8 mouse cellular contexts compared by ENCODE assay signal in the genomic region with DNA sequence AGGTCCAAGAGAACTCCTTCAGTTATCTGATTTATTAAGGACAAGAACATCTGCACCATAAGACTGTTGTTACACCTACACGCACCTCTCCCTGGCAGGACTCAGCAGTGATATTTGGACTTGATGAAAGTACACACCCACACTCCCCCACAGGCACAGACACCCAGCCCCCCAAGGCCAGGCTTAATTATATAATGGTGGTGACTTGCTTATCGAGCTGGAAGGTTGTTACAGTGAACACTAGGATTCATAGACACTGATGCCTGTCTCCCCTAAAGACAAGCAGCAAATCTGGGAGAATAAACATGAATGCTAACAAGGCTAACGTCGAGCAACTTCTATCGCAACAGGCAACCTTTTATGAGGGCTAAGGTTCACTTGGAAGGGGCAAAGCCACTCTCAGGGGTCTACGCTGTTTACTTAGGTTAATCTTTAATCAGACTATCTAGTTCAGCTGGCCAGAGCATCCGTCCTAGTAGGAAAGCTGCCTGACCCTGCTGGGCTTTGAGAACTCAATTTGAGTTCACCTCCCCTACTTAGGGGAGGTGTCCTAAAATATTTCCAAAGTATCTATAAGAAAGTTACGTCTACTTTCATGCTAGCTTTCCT. TPM values are rescaled to one million over a fixed set of nuclear protein-coding genes. Genes with fewer than 3 reads are reported as not detected.
DNase-seq lines count a peak whose midpoint lies in the region; ATAC-seq and TF ChIP-seq lines count a peak whose summit lies in the region.

No protein-coding gene starts in this region.

- H3K4me3 ChIP-seq in forebrain, embryonic 11.5 days (ENCODE audit: low read depth, low read length) = no peak overlapping the region; the same call in 1 of the 2 replicates
- H3K4me3 ChIP-seq in forebrain, postnatal 0 days (ENCODE audit: low read depth, low read length) = no peak overlapping the region
- peak overlapping the region; percentile 70 for H3K4me3 ChIP-seq in heart, embryonic 15.5 days
- H3K4me3 ChIP-seq in limb, embryonic 10.5 days = peak overlapping the region; percentile 52

- intact Hi-C loops in gastrocnemius, postnatal 14 days (cut with DNase I; ENCODE audit: low total_unique reads) = no loop called here

- H3K27me3 ChIP-seq in forebrain, embryonic 11.5 days (ENCODE audit: control insufficient read depth, insufficient read depth, low read length) = no peaks in the 10 kb centered on the region
- H3K27me3 ChIP-seq in forebrain, postnatal 0 days (ENCODE audit: insufficient read depth, low read length) = no peaks in the 10 kb centered on the region
- no peaks in the 10 kb centered on the region for H3K27me3 ChIP-seq in heart, embryonic 15.5 days
- no peaks in the 10 kb centered on the region for H3K27me3 ChIP-seq in limb, embryonic 10.5 days (ENCODE audit: low read depth, poor library complexity, severe bottlenecking)

- ATAC-seq in forebrain, embryonic 11.5 days (replicated peaks; ENCODE audit: low FRiP score) = no peak
- no peak for ATAC-seq in forebrain, postnatal 0 days
- no peak for ATAC-seq in heart, embryonic 15.5 days (replicated peaks; ENCODE audit: insufficient number of reproducible peaks, insufficient read depth, low FRiP score, low read depth)

- H3K36me3 ChIP-seq in forebrain, embryonic 11.5 days (ENCODE audit: control insufficient read depth, insufficient read depth, low read length) = peaks cover 4% of the 10 kb centered on the region; the same call in 1 of the 2 replicates
- H3K36me3 ChIP-seq in forebrain, postnatal 0 days (ENCODE audit: insufficient read depth) = 0 out of 2 replicates have a peak, but pooled peaks cover 14% of the 10 kb centered on the region
- H3K36me3 ChIP-seq in heart, embryonic 15.5 days = peaks cover 22% of the 10 kb centered on the region
- peaks cover 51% of the 10 kb centered on the region for H3K36me3 ChIP-seq in limb, embryonic 10.5 days

- H3K4me2 ChIP-seq in forebrain, embryonic 11.5 days (ENCODE audit: low read depth, low read length, severe bottlenecking) = peak overlapping the region; percentile 59; the same call in 1 of the 2 replicates
- H3K4me2 ChIP-seq in forebrain, postnatal 0 days (ENCODE audit: low read depth) = no peak overlapping the region
- H3K4me2 ChIP-seq in heart, embryonic 15.5 days = peak overlapping the region; percentile 74

- no peak overlapping the region for H3K9ac ChIP-seq in forebrain, embryonic 11.5 days (ENCODE audit: low read length)
- H3K9ac ChIP-seq in forebrain, postnatal 0 days = no peak overlapping the region
- peak overlapping the region; percentile 38; the same call in 1 of the 2 replicates for H3K9ac ChIP-seq in heart, embryonic 15.5 days

- H3K9me3 ChIP-seq in forebrain, embryonic 11.5 days (ENCODE audit: control insufficient read depth, low read length) = no peaks in the 10 kb centered on the region
- no peaks in the 10 kb centered on the region for H3K9me3 ChIP-seq in forebrain, postnatal 0 days (ENCODE audit: low read length)
- no peaks in the 10 kb centered on the region for H3K9me3 ChIP-seq in heart, embryonic 15.5 days (replicated peaks)
- H3K9me3 ChIP-seq in limb, embryonic 10.5 days (replicated peaks) = no peaks in the 10 kb centered on the region

- no peak overlapping the region for H3K27ac ChIP-seq in forebrain, embryonic 11.5 days (ENCODE audit: low read depth, low read length)
- H3K27ac ChIP-seq in forebrain, postnatal 0 days (ENCODE audit: low read depth, low read length) = no peak overlapping the region
- no peak overlapping the region for H3K27ac ChIP-seq in heart, embryonic 15.5 days
- H3K27ac ChIP-seq in limb, embryonic 10.5 days = peak overlapping the region; percentile 19; the same call in 1 of the 2 replicates

- DNase-seq in forebrain, embryonic 11.5 days (ENCODE audit: low spot score) = no peak
- DNase-seq in forebrain, postnatal 0 days = no peak
- DNase-seq in A20 (ENCODE audit: low read depth, low spot score) = peak; percentile 27
- DNase-seq in limb, embryonic 10.5 days (ENCODE audit: low spot score) = no peak
- no peak for DNase-seq in testis, postnatal 10 days (ENCODE audit: low spot score)
- no peak for DNase-seq in gastrocnemius, postnatal 14 days
- no peak for DNase-seq in cerebellum, adult 8-10 months

- no peaks in the 10 kb centered on the region for H3K4me1 ChIP-seq in forebrain, embryonic 11.5 days (replicated peaks; ENCODE audit: control insufficient read depth, insufficient read depth, low read length)
- no peaks in the 10 kb centered on the region for H3K4me1 ChIP-seq in forebrain, postnatal 0 days (ENCODE audit: insufficient read depth)
- peaks cover 17% of the 10 kb centered on the region for H3K4me1 ChIP-seq in heart, embryonic 15.5 days (replicated peaks)
- H3K4me1 ChIP-seq in limb, embryonic 10.5 days = peaks cover 26% of the 10 kb centered on the region

- WGBS in forebrain, embryonic 11.5 days = 68% methylated on average over 8 of the region's 8 CpGs
- 59% methylated on average over 8 of the region's 8 CpGs for WGBS in forebrain, postnatal 0 days
- WGBS in heart, embryonic 15.5 days = 43% methylated on average over 8 of the region's 8 CpGs
- WGBS in limb, embryonic 10.5 days = 64% methylated on average over 8 of the region's 8 CpGs

- TF ChIP-seq CTCF in forebrain, postnatal 0 days (IDR thresholded peaks at IDR 0.05; ENCODE audit: low read depth) = no peak

RNA-seq across cellular contexts. Expression of a gene that starts 26.4 kb away (rescaled TPM):
- polyA plus RNA-seq in forebrain, embryonic 11.5 days (2014; fragmentation: Nextera tagmentation; extraction: Ambion mirVana) = 49.0 and 49.3 TPM in 2 replicates
- total RNA-seq in forebrain, postnatal 0 days (2014; rRNA removed) = 12.2 and 20.4 TPM in 2 replicates
- 11.4 and 12.4 TPM in 2 replicates for polyA plus RNA-seq in forebrain, postnatal 0 days (2015; fragmentation: Nextera tagmentation; extraction: Ambion mirVana)
- 36.8 and 40.1 TPM in 2 replicates for polyA plus RNA-seq in heart, embryonic 15.5 days (2015; fragmentation: Nextera tagmentation; extraction: Ambion mirVana)
- 70.6 and 101 TPM in 2 replicates for polyA plus RNA-seq in limb, embryonic 10.5 days (2016; fragmentation: Nextera tagmentation; extraction: Ambion mirVana)
- 10 to 100 TPM; 32.8 to 46.3 TPM for total RNA-seq in gastrocnemius, postnatal 14 days (2021)

RNA-seq across cellular contexts. Expression of a gene that starts 26.5 kb away (rescaled TPM):
- polyA plus RNA-seq in forebrain, embryonic 11.5 days (2014; fragmentation: Nextera tagmentation; extraction: Ambion mirVana) = not detected in 2 replicates
- not detected in 2 replicates for total RNA-seq in forebrain, postnatal 0 days (2014; rRNA removed)
- polyA plus RNA-seq in forebrain, postnatal 0 days (2015; fragmentation: Nextera tagmentation; extraction: Ambion mirVana) = 0.05 TPM in 1 of 2 replicates, not detected in the other
- not detected in 2 replicates for polyA plus RNA-seq in heart, embryonic 15.5 days (2015; fragmentation: Nextera tagmentation; extraction: Ambion mirVana)
- not detected in 2 replicates for polyA plus RNA-seq in limb, embryonic 10.5 days (2016; fragmentation: Nextera tagmentation; extraction: Ambion mirVana)
- not detected for total RNA-seq in gastrocnemius, postnatal 14 days (2021)

RNA-seq across cellular contexts. Expression of a gene that starts 37.6 kb away (rescaled TPM):
- not detected in 2 replicates for polyA plus RNA-seq in forebrain, embryonic 11.5 days (2014; fragmentation: Nextera tagmentation; extraction: Ambion mirVana)
- not detected in 2 replicates for total RNA-seq in forebrain, postnatal 0 days (2014; rRNA removed)
- not detected in 2 replicates for polyA plus RNA-seq in forebrain, postnatal 0 days (2015; fragmentation: Nextera tagmentation; extraction: Ambion mirVana)
- polyA plus RNA-seq in heart, embryonic 15.5 days (2015; fragmentation: Nextera tagmentation; extraction: Ambion mirVana) = not detected in 2 replicates
- polyA plus RNA-seq in limb, embryonic 10.5 days (2016; fragmentation: Nextera tagmentation; extraction: Ambion mirVana) = not detected in 2 replicates
- total RNA-seq in gastrocnemius, postnatal 14 days (2021) = not detected

RNA-seq across cellular contexts. Expression of a gene that starts 53.6 kb away (rescaled TPM):
- polyA plus RNA-seq in forebrain, embryonic 11.5 days (2014; fragmentation: Nextera tagmentation; extraction: Ambion mirVana) = not detected in 2 replicates
- 0.38 and 0.57 TPM in 2 replicates for total RNA-seq in forebrain, postnatal 0 days (2014; rRNA removed)
- 0.68 and 0.77 TPM in 2 replicates for polyA plus RNA-seq in forebrain, postnatal 0 days (2015; fragmentation: Nextera tagmentation; extraction: Ambion mirVana)
- polyA plus RNA-seq in heart, embryonic 15.5 days (2015; fragmentation: Nextera tagmentation; extraction: Ambion mirVana) = not detected in 2 replicates
- 0.09 TPM in 1 of 2 replicates, not detected in the other for polyA plus RNA-seq in limb, embryonic 10.5 days (2016; fragmentation: Nextera tagmentation; extraction: Ambion mirVana)
- not detected for total RNA-seq in gastrocnemius, postnatal 14 days (2021)

RNA-seq across cellular contexts. Expression of a gene that starts 54.0 kb away (rescaled TPM):
- not detected in 2 replicates for polyA plus RNA-seq in forebrain, embryonic 11.5 days (2014; fragmentation: Nextera tagmentation; extraction: Ambion mirVana)
- total RNA-seq in forebrain, postnatal 0 days (2014; rRNA removed) = not detected in 2 replicates
- polyA plus RNA-seq in forebrain, postnatal 0 days (2015; fragmentation: Nextera tagmentation; extraction: Ambion mirVana) = not detected in 2 replicates
- 0.20 and 0.64 TPM in 2 replicates for polyA plus RNA-seq in heart, embryonic 15.5 days (2015; fragmentation: Nextera tagmentation; extraction: Ambion mirVana)
- not detected in 2 replicates for polyA plus RNA-seq in limb, embryonic 10.5 days (2016; fragmentation: Nextera tagmentation; extraction: Ambion mirVana)
- total RNA-seq in gastrocnemius, postnatal 14 days (2021) = not detected

Comparison
In these comparisons a context has a peak if more than half of its experiments do, and no peak if none do; other contexts are left out.
1. H3K4me3 ChIP-seq: peak in heart, embryonic 15.5 days (single experiment) and limb, embryonic 10.5 days (single experiment); none in forebrain, embryonic 11.5 days (single experiment) and forebrain, postnatal 0 days (single experiment).